Mouse (Mus musculus): ENCODE results near the gene Dis3l2. TPM values are rescaled to one million over a fixed set of nuclear protein-coding genes. Genes with fewer than 3 reads are reported as not detected.

The Dis3l2 gene
- total and polyA plus RNA-seq, 3 experiments, result 12.4 to 17.4 (median 16.5) TPM

- Histone ChIP-seq H3K9me3 (replicated peaks; ENCODE audit: low read length) (no peaks in the 10 kb centered on the region), H3K4me3 (replicated peaks in 1 of 3; ENCODE audit: low read depth in 2 of 3, low read length in 2 of 3, poor library complexity in 1 of 3) (no peak overlapping the region), H3K27ac (ENCODE audit: insufficient read depth, low read depth) (no peak overlapping the region), H3K9ac (ENCODE audit: insufficient read depth, low read depth) (no peak overlapping the region), H3K4me1 (ENCODE audit: control insufficient read depth in 1 of 2, insufficient read depth in 2 of 2) (peaks cover 0 to 13% of the 10 kb centered on the region in 2 experiments; a peak in 1 of 4 replicates), H3K79me2 (replicated peaks; ENCODE audit: control insufficient read depth, extremely low read depth, insufficient read depth, poor library complexity, severe bottlenecking) (no peaks in the 10 kb centered on the region), H3K27me3 (replicated peaks) (no peaks in the 10 kb centered on the region), H3K4me2 (ENCODE audit: insufficient read depth, low read depth, poor library complexity, severe bottlenecking) (no peak overlapping the region), H3K36me3 (replicated peaks in 1 of 2; ENCODE audit: control insufficient read depth in 1 of 2, insufficient read depth in 1 of 2, low read length in 1 of 2) (peaks cover 2 to 21% of the 10 kb centered on the region in 2 experiments)
- in situ Hi-C loops (cut with MboI; ENCODE audit: low pct_ligation_motif_present, low pct_unique_long_range_greater_than_20kb, low sequenced_read_pairs), result no loop called here
- TF ChIP-seq CHD1 (IDR thresholded peaks at IDR 0.05; ENCODE audit: low read depth, low read length) (no peak), TBP (conservative IDR thresholded peaks at IDR 0.05; ENCODE audit: low read depth, low read length) (no peak), MAX (IDR thresholded peaks at IDR 0.05; ENCODE audit: low read length) (no peak), MYC (IDR thresholded peaks at IDR 0.05; ENCODE audit: low read depth, low read length) (no peak), ETS1 (conservative IDR thresholded peaks at IDR 0.05; ENCODE audit: low read depth, low read length) (no peak)
- no peak for DNase-seq (ENCODE audit: extremely low read depth)
- dilution Hi-C loops (cut with MboI; ENCODE audit: extremely low pct_ligation_motif_present, extremely low pct_unique_long_range_greater_than_20kb, low sequenced_read_pairs), result no loop called here
Measured at GRCm38 (mm10) chr1:86758091-86758490, 54.5 kb downstream of the Dis3l2 start.

DNA sequence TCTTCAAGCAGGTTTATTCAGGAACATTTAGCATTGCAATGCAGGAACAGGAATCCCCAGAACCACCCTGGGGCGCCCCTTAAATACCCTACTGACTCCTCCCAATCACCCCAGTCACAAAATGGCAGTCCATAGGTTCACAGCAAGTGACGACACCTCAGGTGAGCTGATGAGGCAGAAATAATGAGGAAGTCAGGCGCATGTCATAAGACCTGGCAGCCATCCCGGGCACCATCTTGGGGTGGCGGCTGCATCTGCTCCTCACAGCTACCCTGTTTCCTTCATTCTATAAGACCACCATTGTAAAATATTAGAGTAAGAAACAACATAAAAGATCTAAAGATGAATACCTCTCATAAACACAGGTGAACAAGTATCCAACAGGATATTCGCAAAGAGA lies 58.6 kb downstream of the Dis3l2 start:
- no peak for DNase-seq (ENCODE audit: extremely low read depth)
- no peak overlapping the region for H3K9ac ChIP-seq (ENCODE audit: insufficient read depth, low read depth)
- H3K9me3 ChIP-seq (replicated peaks; ENCODE audit: low read length), result no peaks in the 10 kb centered on the region
- no peak overlapping the region for H3K4me2 ChIP-seq (ENCODE audit: insufficient read depth, low read depth, poor library complexity, severe bottlenecking)
- H3K27ac ChIP-seq (ENCODE audit: insufficient read depth, low read depth), result no peak overlapping the region
- dilution Hi-C loops (cut with MboI; ENCODE audit: extremely low pct_ligation_motif_present, extremely low pct_unique_long_range_greater_than_20kb, low sequenced_read_pairs), result no loop called here
- no peaks in the 10 kb centered on the region for H3K79me2 ChIP-seq (replicated peaks; ENCODE audit: control insufficient read depth, extremely low read depth, insufficient read depth, poor library complexity, severe bottlenecking)
- in situ Hi-C loops (cut with MboI; ENCODE audit: low pct_ligation_motif_present, low pct_unique_long_range_greater_than_20kb, low sequenced_read_pairs), result no loop called here
- H3K4me3 ChIP-seq (replicated peaks in 1 of 3; ENCODE audit: low read depth in 2 of 3, low read length in 2 of 3, poor library complexity in 1 of 3), result no peak overlapping the region
- peaks cover 0 to 4% of the 10 kb centered on the region in 2 experiments; a peak in 1 of 4 replicates for H3K4me1 ChIP-seq (ENCODE audit: control insufficient read depth in 1 of 2, insufficient read depth in 2 of 2)
- H3K27me3 ChIP-seq (replicated peaks), result no peaks in the 10 kb centered on the region
- TF ChIP-seq UBTF (IDR thresholded peaks at IDR 0.05; ENCODE audit: low read depth, low read length), result no peak
- TF ChIP-seq PAX5 (IDR thresholded peaks at IDR 0.05; ENCODE audit: low read length), result no peak
- no peak for TF ChIP-seq CHD1 (IDR thresholded peaks at IDR 0.05; ENCODE audit: low read depth, low read length)
- no peak for TF ChIP-seq NRF1 (IDR thresholded peaks at IDR 0.05; ENCODE audit: low read depth, low read length)
- TF ChIP-seq ZKSCAN1 (IDR thresholded peaks at IDR 0.05; ENCODE audit: borderline replicate concordance, low read depth, low read length), result no peak
- no peak for TF ChIP-seq TBP (conservative IDR thresholded peaks at IDR 0.05; ENCODE audit: low read depth, low read length)
- TF ChIP-seq USF2 (conservative IDR thresholded peaks at IDR 0.05; ENCODE audit: low read depth, low read length), result no peak
- no peak for TF ChIP-seq EP300 (IDR thresholded peaks at IDR 0.05; ENCODE audit: low read length)
- no peak for TF ChIP-seq RAD21 (IDR thresholded peaks at IDR 0.05; ENCODE audit: low read depth, low read length)
- peaks cover 5 to 19% of the 10 kb centered on the region in 2 experiments for H3K36me3 ChIP-seq (replicated peaks in 1 of 2; ENCODE audit: control insufficient read depth in 1 of 2, insufficient read depth in 1 of 2, low read length in 1 of 2)

- TF ChIP-seq CHD2 (IDR thresholded peaks at IDR 0.05; ENCODE audit: low read length) (no peak), CTCF (conservative IDR thresholded peaks at IDR 0.05 in 1 of 2, IDR thresholded peaks at IDR 0.05 in 1 of 2; ENCODE audit: low read depth in 2 of 2, low read length in 2 of 2) (no peak), MAFK (IDR thresholded peaks at IDR 0.05; ENCODE audit: insufficient replicate concordance, low read length) (no peak), HCFC1 (IDR thresholded peaks at IDR 0.05; ENCODE audit: low read depth, low read length) (no peak)
- DNase-seq (ENCODE audit: extremely low read depth), result no peak
- Histone ChIP-seq H3K9me3 (replicated peaks; ENCODE audit: low read length) (no peaks in the 10 kb centered on the region), H3K4me2 (ENCODE audit: insufficient read depth, low read depth, poor library complexity, severe bottlenecking) (no peak overlapping the region), H3K27ac (ENCODE audit: insufficient read depth, low read depth) (no peak overlapping the region), H3K79me2 (replicated peaks; ENCODE audit: control insufficient read depth, extremely low read depth, insufficient read depth, poor library complexity, severe bottlenecking) (no peaks in the 10 kb centered on the region), H3K27me3 (replicated peaks) (no peaks in the 10 kb centered on the region), H3K36me3 (replicated peaks in 1 of 2; ENCODE audit: control insufficient read depth in 1 of 2, insufficient read depth in 1 of 2, low read length in 1 of 2) (peaks cover 0 to 3% of the 10 kb centered on the region in 2 experiments), H3K9ac (ENCODE audit: insufficient read depth, low read depth) (no peak overlapping the region), H3K4me3 (replicated peaks in 1 of 3; ENCODE audit: low read depth in 2 of 3, low read length in 2 of 3, poor library complexity in 1 of 3) (no peak overlapping the region), H3K4me1 (ENCODE audit: control insufficient read depth in 1 of 2, insufficient read depth in 2 of 2) (no peaks in the 10 kb centered on the region; a peak in 1 of 4 replicates)
- dilution Hi-C loops (cut with MboI; ENCODE audit: extremely low pct_ligation_motif_present, extremely low pct_unique_long_range_greater_than_20kb, low sequenced_read_pairs) (no loop called here), in situ Hi-C loops (cut with MboI; ENCODE audit: low pct_ligation_motif_present, low pct_unique_long_range_greater_than_20kb, low sequenced_read_pairs) (no loop called here)
Measured at GRCm38 (mm10) chr1:86801241-86801640, 97.6 kb downstream of the Dis3l2 start.

All from CH12.LX (cell line).